Mouse (Mus musculus): ENCODE results near the gene 4931428L18Rik. TPM values are rescaled to one million over a fixed set of nuclear protein-coding genes. Genes with fewer than 3 reads are reported as not detected.

The 4931428L18Rik gene
- total RNA-seq, 2 experiments from 2014 or later, result not detected

DNA sequence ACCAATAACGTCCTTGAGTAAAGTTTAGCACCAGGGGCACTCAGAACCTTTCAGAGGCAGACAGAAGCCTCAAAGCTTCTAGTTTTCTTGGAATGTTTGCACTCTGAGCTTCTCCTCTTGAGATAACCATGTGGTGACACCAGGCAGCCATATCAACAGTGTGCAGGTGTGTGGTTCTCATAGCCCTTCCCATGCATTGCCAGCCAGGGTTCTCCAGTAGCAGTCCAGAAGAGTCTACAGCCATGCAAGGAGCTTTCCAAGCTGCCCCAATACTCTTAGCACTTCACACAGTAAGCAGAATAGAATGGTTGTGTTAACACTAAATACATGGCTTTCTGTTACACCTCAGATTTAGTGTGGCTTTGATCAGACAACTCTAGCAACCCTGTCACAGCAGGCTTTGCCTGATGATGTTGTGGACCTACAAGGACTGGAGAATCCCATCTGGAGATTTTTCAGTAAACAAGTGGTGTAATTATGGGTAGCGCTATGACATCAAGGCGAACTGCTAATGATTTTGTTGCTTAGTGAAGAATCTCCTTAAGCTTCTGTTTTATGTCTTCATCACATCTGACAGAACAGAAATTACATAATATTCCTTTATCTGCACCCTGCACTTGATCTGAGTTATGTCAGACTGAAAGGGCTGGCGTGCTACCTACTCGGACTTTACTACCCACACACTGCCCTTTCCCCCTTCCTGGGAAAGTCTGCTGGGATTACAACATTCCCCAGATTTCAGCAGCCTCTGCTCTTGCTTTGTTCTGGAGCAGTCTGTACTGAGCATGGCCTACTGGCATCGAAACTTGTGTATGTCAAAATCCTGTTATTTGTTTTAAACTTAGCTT, 149.7 kb downstream of the 4931428L18Rik start:
- DNase-seq, result no peak
- no peak overlapping the region for H3K27ac ChIP-seq
- TF ChIP-seq CTCF (IDR thresholded peaks at IDR 0.05), result no peak
- intact Hi-C loops (cut with DNase I), result no loop called here
- H3K4me3 ChIP-seq, result no peak overlapping the region

DNA sequence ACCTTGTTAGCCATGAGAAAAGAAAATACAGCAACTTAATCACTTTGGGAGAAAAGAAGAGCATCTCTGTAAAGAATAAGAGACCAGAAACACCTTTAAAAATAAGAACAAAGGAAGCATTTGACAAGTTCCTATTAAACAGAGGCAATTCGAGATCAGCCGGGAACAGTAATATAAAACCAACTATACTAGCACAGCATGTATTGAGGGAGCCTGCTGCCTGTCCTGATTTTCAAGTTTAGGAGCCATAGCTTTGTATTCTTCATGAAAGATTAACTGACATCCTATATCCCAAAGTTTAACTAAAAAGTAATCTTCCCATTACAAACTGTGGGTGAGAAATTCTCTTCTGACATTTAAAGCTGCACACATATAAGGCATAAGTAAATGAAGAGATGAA, 151.3 kb downstream of the 4931428L18Rik start:
- Histone ChIP-seq H3K27ac (no peak overlapping the region), H3K4me3 (no peak overlapping the region)
- no peak for TF ChIP-seq CTCF (IDR thresholded peaks at IDR 0.05)
- no peak for DNase-seq
- intact Hi-C loops (cut with DNase I), result no loop called here

DNA sequence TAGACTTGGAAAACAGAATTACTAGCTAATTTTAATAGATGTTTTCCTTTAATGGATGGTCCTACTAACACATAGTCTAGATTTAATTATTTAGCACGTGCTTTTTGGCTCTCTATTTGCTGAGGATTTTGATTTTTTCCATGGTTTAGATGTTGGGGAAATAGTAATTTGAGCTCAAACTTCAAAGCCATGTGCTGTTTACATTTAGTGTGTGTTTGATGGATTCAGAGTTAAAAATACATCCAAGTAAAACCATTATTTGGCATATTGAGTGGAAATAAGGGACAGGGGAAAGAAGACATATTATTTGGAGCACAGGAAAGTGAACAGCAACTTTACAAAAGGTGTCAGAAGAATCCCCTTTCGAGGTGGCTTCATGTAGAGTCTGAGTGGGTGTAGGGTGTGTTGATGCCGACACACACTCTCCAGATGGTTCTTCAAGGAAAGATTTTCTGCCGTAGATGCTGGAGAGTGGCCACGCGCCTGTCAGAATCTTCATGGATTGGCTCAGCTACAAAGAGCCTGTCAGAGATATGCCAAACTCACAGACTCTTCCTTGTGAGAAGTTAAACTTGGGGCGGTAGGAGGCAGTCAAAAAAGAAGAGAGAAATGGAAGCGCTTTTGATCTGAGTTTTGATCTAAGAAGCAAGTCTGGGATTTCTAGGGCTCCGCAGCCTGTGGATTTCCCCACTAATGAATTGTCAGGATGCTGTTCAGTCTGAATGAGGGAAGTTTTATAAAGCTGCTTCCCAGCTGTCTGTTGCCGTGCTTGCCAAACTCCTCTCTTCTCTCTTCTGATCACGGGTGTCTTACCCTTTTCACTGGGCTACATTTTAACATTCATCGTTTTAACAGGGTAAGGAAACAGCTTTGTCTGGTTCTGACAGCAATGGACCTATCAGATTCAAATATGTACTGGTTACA, 157.4 kb downstream of the 4931428L18Rik start:
- Histone ChIP-seq H3K27ac (no peak overlapping the region), H3K4me3 (no peak overlapping the region)
- no peak for DNase-seq
- TF ChIP-seq CTCF (IDR thresholded peaks at IDR 0.05), result no peak
- intact Hi-C loops (cut with DNase I), result no loop called here

DNA sequence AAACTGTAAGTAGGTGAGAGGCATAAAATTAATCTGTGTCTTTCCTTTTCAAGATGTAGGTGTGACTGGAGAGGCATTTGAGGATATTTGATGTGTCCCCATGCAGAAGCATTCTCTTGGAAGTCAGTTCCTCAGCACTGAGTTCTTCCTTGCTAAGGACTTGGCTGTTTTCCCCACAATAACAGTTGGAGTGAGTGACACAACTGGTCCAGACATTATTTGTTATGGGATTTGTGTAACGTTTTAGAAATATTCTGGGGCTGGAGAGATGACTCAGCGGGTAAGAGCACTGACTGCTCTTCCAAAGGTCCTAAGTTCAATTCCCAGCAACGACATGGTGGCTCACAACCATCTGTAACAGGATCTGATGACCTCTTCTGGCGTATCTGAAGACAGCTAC, 162.7 kb downstream of the 4931428L18Rik start:
- H3K27ac ChIP-seq, result no peak overlapping the region
- no peak overlapping the region for H3K4me3 ChIP-seq
- TF ChIP-seq CTCF (IDR thresholded peaks at IDR 0.05), result no peak
- intact Hi-C loops (cut with DNase I), result no loop called here
- DNase-seq, result no peak

DNA sequence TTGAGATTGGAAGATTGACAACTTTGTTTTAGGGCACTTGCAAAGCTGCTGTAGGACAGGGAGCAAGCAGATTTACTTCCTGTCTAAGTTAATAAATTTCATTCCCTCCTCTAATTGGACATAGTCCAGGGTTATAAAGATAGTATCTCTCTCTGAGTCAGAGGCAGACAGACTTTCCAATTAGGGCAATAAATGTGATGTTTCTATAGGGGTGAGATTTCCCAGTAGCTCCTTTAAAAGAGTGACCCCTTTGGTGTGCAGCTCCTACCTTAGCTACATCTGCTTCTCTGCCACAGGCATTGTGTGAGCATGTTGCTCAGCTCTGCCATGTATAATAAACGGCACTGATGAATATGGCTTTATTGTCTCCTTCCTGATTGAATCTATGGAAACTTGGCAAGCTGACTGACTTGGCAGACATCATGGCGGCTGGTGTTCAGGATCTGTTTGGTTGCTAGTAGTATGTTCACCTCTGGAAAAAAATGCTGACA, 163.6 kb downstream of the 4931428L18Rik start:
- no peak overlapping the region for H3K4me3 ChIP-seq
- intact Hi-C loops (cut with DNase I), result no loop called here
- no peak for DNase-seq
- no peak overlapping the region for H3K27ac ChIP-seq
- no peak for TF ChIP-seq CTCF (IDR thresholded peaks at IDR 0.05)

DNA sequence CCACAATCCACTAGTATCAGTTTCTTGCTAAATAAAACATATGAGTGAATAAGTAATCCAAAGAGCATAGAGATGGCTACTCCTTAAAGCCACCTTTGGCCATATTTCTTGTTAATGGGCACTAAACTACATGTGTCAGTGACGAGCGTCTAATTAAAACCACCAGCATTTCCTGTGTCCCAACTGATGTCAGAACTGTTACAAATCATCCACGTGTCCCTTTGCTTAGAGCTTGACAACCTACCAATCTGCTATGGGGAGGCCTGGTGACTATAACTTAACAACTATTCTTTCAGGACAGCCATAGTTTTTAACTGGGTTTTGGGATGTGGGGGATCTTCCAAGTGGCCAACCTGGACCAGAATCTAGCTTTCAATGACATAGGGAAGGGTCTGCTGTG, 164.3 kb downstream of the 4931428L18Rik start:
- H3K27ac ChIP-seq, result no peak overlapping the region
- DNase-seq, result no peak
- intact Hi-C loops (cut with DNase I), result no loop called here

DNA sequence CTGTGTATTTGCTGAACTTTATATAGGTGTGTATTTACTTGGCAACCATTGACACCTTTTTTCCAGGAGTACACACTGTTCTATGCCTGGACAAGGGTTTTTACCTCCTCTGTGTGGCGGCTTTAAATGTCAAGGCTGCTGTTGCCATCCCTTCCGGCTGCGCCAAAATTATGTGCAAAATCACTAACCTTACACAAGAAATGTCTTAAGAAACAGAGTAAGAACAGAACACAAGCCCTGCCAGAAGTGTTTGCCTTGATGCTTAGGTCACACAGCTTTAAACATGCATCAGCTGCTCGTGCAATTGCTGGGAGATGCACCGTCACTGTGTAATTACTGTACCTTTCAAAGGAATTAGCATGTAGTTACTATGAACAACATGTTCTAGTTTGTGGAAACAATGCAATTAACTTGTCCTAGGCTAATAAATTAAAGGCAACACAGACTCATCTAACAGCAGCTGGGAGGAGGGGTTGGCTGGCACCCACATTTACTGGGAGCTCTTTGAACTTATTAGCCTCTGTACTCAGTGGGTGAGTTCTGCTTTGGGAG, 171.0 kb downstream of the 4931428L18Rik start:
- intact Hi-C loops (cut with DNase I), result no loop called here
- DNase-seq, result no peak
- no peak for TF ChIP-seq CTCF (IDR thresholded peaks at IDR 0.05)
- Histone ChIP-seq H3K4me3 (no peak overlapping the region), H3K27ac (no peak overlapping the region)

More for the DNA sequence above, 164.3 kb downstream of the 4931428L18Rik start:
- no peak for TF ChIP-seq CTCF (IDR thresholded peaks at IDR 0.05)
- H3K4me3 ChIP-seq, result no peak overlapping the region

DNA sequence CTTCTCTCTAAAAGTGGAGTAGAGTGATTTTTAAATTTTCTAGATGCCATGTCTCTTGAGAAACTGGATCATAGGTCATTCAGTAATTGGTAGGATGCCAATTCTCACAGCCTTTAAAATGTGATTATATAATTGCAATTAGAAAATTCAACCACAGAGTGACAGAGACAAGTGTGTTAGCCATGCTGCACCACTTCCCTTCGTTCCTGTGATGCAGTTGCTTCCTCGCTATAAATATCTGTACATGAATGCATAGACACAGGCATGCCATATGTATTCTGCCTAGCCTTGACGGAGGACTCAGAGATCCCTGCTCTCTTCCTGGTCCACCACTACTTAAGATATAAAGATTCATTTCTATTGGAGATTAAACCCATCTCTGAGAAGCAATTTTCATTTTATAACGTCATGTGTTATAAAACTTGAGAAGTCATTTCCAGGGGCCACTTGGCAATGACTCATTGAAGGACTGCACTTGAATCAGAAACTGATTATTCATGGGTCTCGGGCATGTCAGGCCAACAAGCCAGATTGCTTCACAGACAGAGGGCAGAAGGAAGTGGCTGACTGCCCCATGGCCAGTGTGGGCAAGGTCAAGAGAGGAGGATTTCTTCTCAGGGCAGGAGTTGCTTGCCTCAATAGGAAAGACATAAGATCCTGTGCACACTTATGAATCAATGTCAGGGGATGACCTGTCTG, 172.4 kb downstream of the 4931428L18Rik start:
- intact Hi-C loops (cut with DNase I), result no loop called here
- peak; percentile 31 for DNase-seq
- Histone ChIP-seq H3K27ac (no peak overlapping the region; the same call in 1 of the 2 replicates), H3K4me3 (no peak overlapping the region)
- no peak for TF ChIP-seq CTCF (IDR thresholded peaks at IDR 0.05)

DNA sequence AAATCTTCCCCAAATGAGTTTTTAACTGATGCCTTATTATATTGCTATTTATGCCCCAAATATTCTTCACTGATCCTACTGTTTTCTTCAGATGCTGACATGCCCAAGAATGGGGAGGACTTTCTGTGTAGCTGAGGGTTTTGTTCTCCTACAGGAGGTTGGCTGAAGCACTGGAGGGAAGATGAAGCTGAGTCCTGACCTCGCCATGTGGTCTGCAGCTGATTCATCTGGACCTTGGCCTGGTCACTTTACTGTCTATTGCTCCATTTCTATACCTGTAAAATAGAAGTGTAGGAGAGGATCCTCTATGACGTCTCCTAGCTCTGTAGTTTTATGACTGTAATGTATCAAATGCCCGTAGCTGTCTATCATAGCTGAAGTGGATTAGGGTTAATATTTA, 179.3 kb downstream of the 4931428L18Rik start:
- H3K27ac ChIP-seq, result no peak overlapping the region
- intact Hi-C loops (cut with DNase I), result no loop called here
- TF ChIP-seq CTCF (IDR thresholded peaks at IDR 0.05), result no peak

DNA sequence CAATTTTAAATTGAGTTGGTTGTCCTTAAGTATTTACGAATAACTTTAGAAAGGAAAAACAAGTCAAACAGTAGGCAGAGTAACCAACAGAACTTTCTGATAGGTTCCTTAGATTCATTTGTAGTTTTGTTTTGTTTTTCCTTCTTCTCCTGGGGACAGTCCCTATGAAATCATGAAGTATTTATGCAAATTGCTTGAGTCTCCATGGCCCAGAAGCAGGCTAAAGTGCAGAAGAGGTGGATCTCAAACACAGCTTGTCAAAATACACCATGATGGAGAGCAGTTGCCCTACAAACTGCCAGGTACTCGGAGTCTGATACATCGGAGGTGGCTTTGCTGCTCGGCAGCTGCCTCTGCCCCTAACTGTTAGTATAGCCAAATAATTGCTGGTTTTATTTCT, 179.7 kb downstream of the 4931428L18Rik start:
- H3K27ac ChIP-seq, result no peak overlapping the region
- TF ChIP-seq CTCF (IDR thresholded peaks at IDR 0.05), result no peak
- no peak overlapping the region for H3K4me3 ChIP-seq
- no peak for DNase-seq
- intact Hi-C loops (cut with DNase I), result no loop called here

More for the DNA sequence above, 179.3 kb downstream of the 4931428L18Rik start:
- DNase-seq, result no peak
- no peak overlapping the region for H3K4me3 ChIP-seq

DNA sequence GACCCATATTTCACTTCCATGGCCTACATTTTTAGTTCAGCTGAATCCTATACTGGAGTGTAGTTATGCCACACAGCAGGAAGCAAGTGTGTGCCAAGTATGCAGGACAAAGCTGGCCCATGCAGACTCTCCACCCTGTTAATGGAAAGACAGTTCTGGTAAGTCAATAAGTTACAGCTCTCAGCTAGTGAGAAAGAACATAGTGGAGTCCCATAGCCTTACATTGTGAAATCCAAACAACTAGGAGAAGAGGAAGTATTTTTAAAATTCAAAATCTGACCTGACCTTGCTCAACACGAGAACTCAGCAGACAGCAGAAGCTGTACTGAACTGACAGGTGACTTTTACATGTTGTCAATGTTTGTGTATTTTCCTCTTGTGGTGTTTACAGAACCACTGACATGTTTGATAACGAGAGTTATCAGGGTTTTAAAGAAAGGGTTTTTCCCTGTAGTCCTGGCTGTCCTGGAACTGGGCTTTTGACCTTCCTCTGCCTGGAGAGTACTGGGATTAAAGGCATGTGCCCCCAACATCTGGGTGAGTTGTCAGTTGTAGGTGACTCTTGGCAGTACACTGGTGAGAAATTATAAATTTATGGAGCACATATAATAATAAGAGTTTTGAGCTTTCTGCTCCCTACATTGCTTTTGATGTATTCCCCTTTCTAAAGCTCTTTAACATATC, 188.5 kb downstream of the 4931428L18Rik start:
- intact Hi-C loops (cut with DNase I), result no loop called here
- Histone ChIP-seq H3K4me3 (no peak overlapping the region), H3K27ac (no peak overlapping the region)
- no peak for DNase-seq
- TF ChIP-seq CTCF (IDR thresholded peaks at IDR 0.05), result no peak

DNA sequence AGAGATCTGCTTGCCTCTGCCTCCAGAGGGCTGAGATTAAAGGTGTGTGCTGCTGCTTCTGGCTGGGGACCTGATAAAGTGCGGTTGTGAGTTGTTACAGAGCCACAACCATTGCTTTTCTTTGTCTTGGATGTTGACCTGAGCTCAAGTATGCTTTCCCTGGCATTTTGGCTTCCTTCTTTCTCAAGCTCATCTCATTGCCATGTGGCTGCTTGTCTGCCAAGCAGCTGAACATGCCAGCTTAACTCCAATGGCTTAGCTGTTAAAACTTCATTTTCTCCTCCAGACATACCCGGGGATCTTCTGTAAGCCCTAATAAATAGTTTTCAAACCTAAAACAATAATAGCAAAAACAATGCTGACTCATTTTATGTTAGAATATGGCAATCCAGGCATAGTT, 190.1 kb downstream of the 4931428L18Rik start:
- no peak overlapping the region for H3K27ac ChIP-seq
- DNase-seq, result no peak
- intact Hi-C loops (cut with DNase I), result no loop called here
- no peak overlapping the region for H3K4me3 ChIP-seq
- TF ChIP-seq CTCF (IDR thresholded peaks at IDR 0.05), result no peak
